Mouse (Mus musculus): ENCODE measurements around the gene Tnfrsf13b. TPM values are rescaled to one million over a fixed set of nuclear protein-coding genes. Genes with fewer than 3 reads are reported as not detected.

Gene Tnfrsf13b
- total and polyA plus RNA-seq, 3 experiments: 49.1 to 131 (median 60.5) TPM

DNA sequence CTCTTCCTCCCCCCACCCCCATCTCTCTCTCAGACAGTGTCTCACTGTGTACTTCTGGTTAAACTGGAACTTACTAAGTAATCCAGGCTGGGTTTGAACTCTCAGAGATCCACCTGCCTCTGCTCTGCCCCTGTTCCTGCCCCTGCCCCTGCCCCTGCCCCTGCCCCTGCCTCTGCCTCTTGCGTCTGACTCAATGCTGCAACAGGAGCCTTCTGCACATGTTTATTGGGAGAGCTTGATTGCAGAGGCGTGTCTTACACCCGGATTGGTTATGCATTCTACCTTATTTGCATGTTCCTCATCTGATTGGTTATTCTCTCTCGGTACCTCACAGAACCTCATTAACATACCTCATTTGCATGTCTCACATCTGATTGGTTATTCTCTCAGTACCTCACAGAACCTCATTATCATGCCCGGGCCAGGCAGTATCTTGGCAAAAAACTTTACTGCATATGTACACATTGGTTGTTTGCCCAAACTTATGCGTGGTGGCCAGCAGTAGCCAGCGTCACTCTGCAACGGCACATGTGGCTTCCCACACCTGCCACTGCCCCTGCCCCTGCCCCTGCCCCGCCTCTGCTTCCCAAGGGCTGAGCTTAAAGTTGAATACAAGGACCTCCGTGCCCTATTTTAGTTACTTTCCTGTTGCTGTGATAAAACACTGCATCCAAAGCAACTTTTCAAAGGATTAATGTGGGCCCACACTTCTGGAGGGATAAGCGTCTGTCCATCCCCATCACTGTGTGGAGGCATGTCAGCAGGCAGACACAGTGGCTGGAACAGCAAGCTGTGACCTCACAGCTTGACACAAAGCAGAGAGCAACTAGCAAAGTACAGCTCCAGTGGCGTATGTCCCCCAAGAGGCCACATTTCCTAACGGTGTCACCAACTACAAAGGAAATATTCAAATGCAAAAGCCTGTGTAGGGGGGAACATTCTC is 23.9 kb upstream of the Tnfrsf13b start:
- no peak for DNase-seq (ENCODE audit: low spot score)
- no peak overlapping the region for H3K4me3 ChIP-seq (ENCODE audit: low read depth, low read length)

DNA sequence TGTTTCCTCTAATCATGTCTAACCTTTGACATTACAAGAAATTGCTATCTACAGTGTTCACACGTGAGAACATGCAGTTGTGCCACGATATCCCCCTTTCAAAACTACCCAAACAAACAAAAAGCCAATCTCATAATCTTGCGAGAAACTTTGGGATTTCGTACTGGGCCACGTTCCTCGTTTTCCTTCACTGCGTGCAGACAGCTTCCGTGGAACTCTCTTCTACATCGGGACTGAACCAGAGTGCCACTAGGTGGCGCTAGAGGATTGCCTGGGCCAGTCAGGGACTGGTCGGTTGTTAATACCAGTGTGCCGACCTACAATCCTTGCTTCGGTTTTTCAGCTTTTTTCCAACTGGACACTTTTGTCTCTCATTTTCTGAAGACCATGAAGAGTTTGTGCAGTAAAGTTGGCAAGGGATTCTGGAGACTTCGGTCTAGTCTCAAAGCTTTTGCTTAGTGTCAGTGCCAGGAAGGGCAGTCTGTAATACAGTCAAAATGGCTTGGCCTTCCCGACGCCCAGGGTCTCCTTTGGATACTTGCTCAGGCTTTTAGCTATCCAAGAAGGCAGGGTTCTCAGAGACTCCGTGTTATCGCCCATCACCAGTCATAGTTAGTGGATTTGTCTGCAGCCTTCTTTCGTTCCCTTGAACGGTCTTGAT is 22.2 kb upstream of the Tnfrsf13b start:
- peak; percentile 71 for DNase-seq (ENCODE audit: low spot score)
- Histone ChIP-seq H3K36me3 (replicated peaks) (no peaks in the 10 kb centered on the region), H3K4me3 (ENCODE audit: low read depth, low read length) (no peak overlapping the region), H3K4me1 (ENCODE audit: insufficient read depth, low read depth, low read length) (no peaks in the 10 kb centered on the region), H3K27me3 (ENCODE audit: insufficient read depth, low read length) (peaks cover 14% of the 10 kb centered on the region), H3K9me3 (replicated peaks) (no peaks in the 10 kb centered on the region)
- ATAC-seq (ENCODE audit: extremely low read depth, insufficient number of reproducible peaks, low FRiP score, poor library complexity, severe bottlenecking): no peak
- TF ChIP-seq GATA1 (IDR thresholded peaks at IDR 0.05; ENCODE audit: borderline replicate concordance, low read length): no peak
- peak; percentile 84 for TF ChIP-seq CTCF (IDR thresholded peaks at IDR 0.05; ENCODE audit: low read depth, low read length)

More for the DNA sequence above, 23.9 kb upstream of the Tnfrsf13b start:
- TF ChIP-seq POLR2AphosphoS5 (IDR thresholded peaks at IDR 0.05; ENCODE audit: insufficient replicate concordance, low read depth, low read length) (no peak), CTCF (IDR thresholded peaks at IDR 0.05; ENCODE audit: low read depth, low read length) (no peak), TAL1 (conservative IDR thresholded peaks at IDR 0.05; ENCODE audit: low read depth, low read length) (no peak), GATA2 (IDR thresholded peaks at IDR 0.05; ENCODE audit: borderline replicate concordance, low read depth, low read length) (no peak), GATA1 (IDR thresholded peaks at IDR 0.05; ENCODE audit: borderline replicate concordance, low read length) (no peak)
- H3K27me3 ChIP-seq (ENCODE audit: insufficient read depth, low read length): peaks cover 11% of the 10 kb centered on the region
- H3K4me1 ChIP-seq (ENCODE audit: insufficient read depth, low read depth, low read length): no peaks in the 10 kb centered on the region
- no peaks in the 10 kb centered on the region for H3K36me3 ChIP-seq (replicated peaks)
- no peaks in the 10 kb centered on the region for H3K9me3 ChIP-seq (replicated peaks)
- no peak for ATAC-seq (ENCODE audit: extremely low read depth, insufficient number of reproducible peaks, low FRiP score, poor library complexity, severe bottlenecking)

DNA sequence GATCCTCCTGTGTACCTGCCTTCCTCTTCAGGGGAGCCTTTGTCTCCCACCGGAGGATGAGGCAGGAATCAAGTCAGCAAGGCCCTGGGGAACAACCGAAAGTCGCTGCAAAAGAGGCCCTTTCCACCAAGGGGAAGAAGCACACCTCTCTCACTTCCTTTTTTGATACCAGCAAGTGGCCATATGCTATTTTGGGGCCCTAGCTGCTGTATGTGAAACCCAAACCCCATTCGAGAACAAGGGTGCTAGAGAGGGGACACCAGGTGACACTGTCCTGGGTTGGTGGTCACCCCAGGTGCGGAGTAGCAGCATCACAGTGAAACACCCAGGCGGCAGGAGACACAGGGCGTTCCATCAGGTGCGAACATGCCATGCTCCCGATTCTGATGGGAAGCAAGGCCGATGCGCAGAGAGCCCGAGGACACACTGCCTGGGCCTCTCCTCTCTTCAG is 17.6 kb upstream of the Tnfrsf13b start:
- no peak for ATAC-seq (ENCODE audit: extremely low read depth, insufficient number of reproducible peaks, low FRiP score, poor library complexity, severe bottlenecking)
- no peak for DNase-seq (ENCODE audit: low spot score)
- Histone ChIP-seq H3K4me3 (ENCODE audit: low read depth, low read length) (no peak overlapping the region), H3K36me3 (replicated peaks) (no peaks in the 10 kb centered on the region), H3K27me3 (ENCODE audit: insufficient read depth, low read length) (peaks cover 27% of the 10 kb centered on the region), H3K9me3 (replicated peaks) (no peaks in the 10 kb centered on the region), H3K4me1 (ENCODE audit: insufficient read depth, low read depth, low read length) (no peaks in the 10 kb centered on the region)
- no peak for TF ChIP-seq CTCF (IDR thresholded peaks at IDR 0.05; ENCODE audit: low read depth, low read length)
- no peak for TF ChIP-seq GATA1 (IDR thresholded peaks at IDR 0.05; ENCODE audit: borderline replicate concordance, low read length)
- no peak for TF ChIP-seq POLR2AphosphoS5 (IDR thresholded peaks at IDR 0.05; ENCODE audit: insufficient replicate concordance, low read depth, low read length)

DNA sequence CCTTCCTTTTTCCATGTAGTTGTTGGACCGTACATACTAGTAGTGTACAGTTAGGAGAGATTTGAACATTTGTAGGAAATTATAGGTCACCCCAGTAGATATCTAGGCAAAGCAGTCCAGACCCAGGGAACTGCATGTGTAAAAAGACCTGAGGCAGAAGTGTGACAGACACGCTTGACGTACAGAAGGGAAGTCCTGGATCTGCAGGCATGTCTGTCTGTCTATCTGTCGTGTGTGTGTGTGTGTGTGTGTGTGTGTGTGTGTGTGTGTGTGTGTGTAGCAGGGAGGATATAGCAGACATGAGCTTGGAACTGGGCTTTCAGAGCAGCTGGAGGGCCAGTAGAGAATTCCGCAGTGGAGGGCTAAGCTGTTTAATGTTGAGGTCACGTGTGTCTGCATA is 16.8 kb upstream of the Tnfrsf13b start:
- H3K36me3 ChIP-seq (replicated peaks): no peaks in the 10 kb centered on the region
- no peaks in the 10 kb centered on the region for H3K4me1 ChIP-seq (ENCODE audit: insufficient read depth, low read depth, low read length)
- H3K4me3 ChIP-seq (ENCODE audit: low read depth, low read length): no peak overlapping the region
- DNase-seq (ENCODE audit: low spot score) (no peak), ATAC-seq (ENCODE audit: extremely low read depth, insufficient number of reproducible peaks, low FRiP score, poor library complexity, severe bottlenecking) (no peak)
- no peaks in the 10 kb centered on the region for H3K9me3 ChIP-seq (replicated peaks)
- peaks cover 25% of the 10 kb centered on the region for H3K27me3 ChIP-seq (ENCODE audit: insufficient read depth, low read length)
- TF ChIP-seq TAL1 (conservative IDR thresholded peaks at IDR 0.05; ENCODE audit: low read depth, low read length): no peak
- no peak for TF ChIP-seq GATA1 (IDR thresholded peaks at IDR 0.05; ENCODE audit: borderline replicate concordance, low read length)
- no peak for TF ChIP-seq POLR2AphosphoS5 (IDR thresholded peaks at IDR 0.05; ENCODE audit: insufficient replicate concordance, low read depth, low read length)

DNA sequence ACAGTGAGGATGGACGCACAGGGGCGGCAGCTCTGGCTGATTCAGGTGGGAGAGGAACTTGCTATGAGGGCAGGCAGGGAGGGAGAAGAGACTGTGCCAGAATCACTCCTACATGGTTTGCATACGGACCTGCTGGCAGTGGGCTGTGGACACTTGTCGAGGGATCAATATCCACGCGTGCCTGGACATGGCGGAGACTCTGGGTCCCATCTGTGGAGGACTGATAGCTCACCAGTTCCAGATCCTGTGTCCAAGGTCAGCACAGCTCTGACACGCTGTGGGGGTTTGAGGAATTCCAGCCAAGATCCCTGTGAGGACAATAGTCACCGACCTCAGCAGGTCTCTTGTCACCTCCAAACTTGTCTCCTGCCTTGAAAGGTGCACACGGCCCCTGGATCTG is 16.4 kb upstream of the Tnfrsf13b start:
- no peak for ATAC-seq (ENCODE audit: extremely low read depth, insufficient number of reproducible peaks, low FRiP score, poor library complexity, severe bottlenecking)
- Histone ChIP-seq H3K9me3 (replicated peaks) (no peaks in the 10 kb centered on the region), H3K4me3 (ENCODE audit: low read depth, low read length) (no peak overlapping the region), H3K4me1 (ENCODE audit: insufficient read depth, low read depth, low read length) (no peaks in the 10 kb centered on the region), H3K27me3 (ENCODE audit: insufficient read depth, low read length) (peaks cover 23% of the 10 kb centered on the region), H3K36me3 (replicated peaks) (no peaks in the 10 kb centered on the region)
- TF ChIP-seq POLR2AphosphoS5 (IDR thresholded peaks at IDR 0.05; ENCODE audit: insufficient replicate concordance, low read depth, low read length): no peak
- TF ChIP-seq GATA2 (IDR thresholded peaks at IDR 0.05; ENCODE audit: borderline replicate concordance, low read depth, low read length): no peak
- no peak for TF ChIP-seq GATA1 (IDR thresholded peaks at IDR 0.05; ENCODE audit: borderline replicate concordance, low read length)
- no peak for TF ChIP-seq CTCF (IDR thresholded peaks at IDR 0.05; ENCODE audit: low read depth, low read length)
- no peak for TF ChIP-seq TAL1 (conservative IDR thresholded peaks at IDR 0.05; ENCODE audit: low read depth, low read length)
- no peak for DNase-seq (ENCODE audit: low spot score)

DNA sequence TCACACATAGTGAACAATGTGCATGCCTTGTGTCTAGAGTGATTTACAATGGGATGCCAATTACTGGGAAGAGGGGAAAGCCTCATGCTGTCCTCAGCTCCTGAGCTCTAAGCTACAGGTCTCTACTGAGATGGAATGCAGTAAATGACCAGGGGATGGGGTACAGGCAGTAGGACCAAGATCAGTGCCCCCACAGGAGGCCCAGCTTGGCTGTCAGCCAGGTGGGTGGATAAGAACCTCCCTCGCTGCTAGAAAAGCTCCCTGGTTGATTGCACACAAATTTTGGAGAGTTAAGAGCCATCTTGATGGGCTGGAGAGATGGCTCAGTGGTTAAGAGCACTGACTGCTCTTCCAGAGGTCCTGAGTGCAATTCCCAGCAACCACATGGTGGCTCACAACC is 15.6 kb upstream of the Tnfrsf13b start:
- TF ChIP-seq CTCF (IDR thresholded peaks at IDR 0.05; ENCODE audit: low read depth, low read length) (no peak), GATA1 (IDR thresholded peaks at IDR 0.05; ENCODE audit: borderline replicate concordance, low read length) (no peak), POLR2AphosphoS5 (IDR thresholded peaks at IDR 0.05; ENCODE audit: insufficient replicate concordance, low read depth, low read length) (no peak), GATA2 (IDR thresholded peaks at IDR 0.05; ENCODE audit: borderline replicate concordance, low read depth, low read length) (no peak), TAL1 (conservative IDR thresholded peaks at IDR 0.05; ENCODE audit: low read depth, low read length) (no peak)
- ATAC-seq (ENCODE audit: extremely low read depth, insufficient number of reproducible peaks, low FRiP score, poor library complexity, severe bottlenecking) (no peak), DNase-seq (ENCODE audit: low spot score) (no peak)
- Histone ChIP-seq H3K36me3 (replicated peaks) (no peaks in the 10 kb centered on the region), H3K4me3 (ENCODE audit: low read depth, low read length) (no peak overlapping the region), H3K9me3 (replicated peaks) (no peaks in the 10 kb centered on the region), H3K27me3 (ENCODE audit: insufficient read depth, low read length) (peaks cover 19% of the 10 kb centered on the region), H3K4me1 (ENCODE audit: insufficient read depth, low read depth, low read length) (no peaks in the 10 kb centered on the region)
